Mouse (Mus musculus) cortical plate, adult 2 months (tissue): Measurements from ENCODE around the gene Zw10.

Experiments used
- CTCF ChIP-seq: fragments of 200-500 bp; IDR thresholded peaks from 2 replicates; pipeline ENCODE4 v1.5.1; 2011; ENCODE audit warnings: mild to moderate bottlenecking, control low read depth, low read length; ENCODE audit not compliant: insufficient read depth; ENCODE audit errors: extremely low read depth
- POLR2A ChIP-seq: fragments of 200-500 bp; IDR thresholded peaks from 2 replicates; pipeline ENCODE4 v1.6.1; 2011; ENCODE audit warnings: mild to moderate bottlenecking, low read length, control low read depth; ENCODE audit not compliant: insufficient read depth; ENCODE audit errors: extremely low read depth

DNA sequence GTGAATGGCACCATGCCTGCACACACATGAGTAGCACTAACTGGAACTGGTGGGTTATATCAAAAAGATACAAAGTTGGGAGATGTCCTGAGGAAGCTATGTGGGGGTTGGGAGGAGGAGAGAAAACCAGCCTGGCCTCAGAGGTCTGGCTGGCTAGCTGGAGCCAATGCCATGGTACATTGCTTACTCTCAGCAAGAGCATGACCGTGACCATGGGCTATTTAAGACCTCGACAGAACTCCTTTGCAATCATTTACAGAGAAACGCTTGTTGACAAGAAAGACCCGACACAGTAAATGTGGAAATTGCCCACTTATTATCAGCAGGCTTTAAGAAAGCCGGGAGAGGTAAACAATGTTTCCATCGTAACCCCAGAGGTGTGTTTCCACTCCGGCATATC, 70.3 kb downstream of the Zw10 start:
- TF ChIP-seq CTCF = no peak
- no peak for TF ChIP-seq POLR2A
